Mouse (Mus musculus) retina, adult 2 months (tissue): Measurements from ENCODE around the gene 4933424G06Rik.
"Not testable (repeated sequence)": the region's sequence is repeated elsewhere in the genome, so short reads cannot be mapped to it uniquely, and the experiment has no call there.

Experiments
- DNase-seq: peaks from one replicate; pipeline ENCODE4 v3.0.0-alpha.2; 2012; ENCODE audit warnings: low read depth, low spot score

The 4933424G06Rik gene

DNA sequence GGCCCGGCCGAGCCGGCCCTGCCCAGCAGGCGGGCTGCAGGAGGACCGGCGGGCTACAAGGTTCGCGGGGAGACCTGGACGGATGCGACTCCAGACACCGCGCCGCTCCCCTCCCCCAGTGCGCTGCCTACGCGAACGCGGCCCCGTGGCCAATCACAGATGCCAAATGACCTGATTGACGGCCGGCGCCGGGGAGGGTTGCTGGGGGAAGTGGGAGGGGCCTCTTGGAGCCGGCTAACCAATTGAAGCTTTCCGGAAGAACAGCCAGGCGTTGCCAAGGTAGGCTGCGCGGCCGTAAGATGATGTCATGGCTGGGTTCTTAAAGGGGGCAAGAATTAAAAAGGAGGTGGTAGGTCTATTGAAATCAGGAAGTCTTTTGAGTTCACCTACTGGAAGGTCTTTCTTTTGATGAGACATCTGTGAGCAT is at the start of gene 4933424G06Rik:
TSS of gene 4933424G06Rik (plus strand) at position 296 of the 427 bp plus-strand sequence.
- DNase-seq: peak; percentile 91

- DNase-seq: no peak
These were observed 45.5 kb upstream of the 4933424G06Rik start for GRCm38 (mm10) chr1:36664457-36664856.

- DNase-seq: no peak
These were observed 44.7 kb upstream of the 4933424G06Rik start for GRCm38 (mm10) chr1:36665165-36665723.

GRCm38 (mm10) chr1:36665934-36666333 is 44.0 kb upstream of the 4933424G06Rik start:
- no peak for DNase-seq

- DNase-seq: not testable (repeated sequence)
These were observed 41.9 kb upstream of the 4933424G06Rik start for GRCm38 (mm10) chr1:36668007-36668406.

GRCm38 (mm10) chr1:36670256-36670655 is 39.7 kb upstream of the 4933424G06Rik start:
- DNase-seq: no peak

GRCm38 (mm10) chr1:36671260-36671659 is 38.7 kb upstream of the 4933424G06Rik start:
- no peak for DNase-seq

GRCm38 (mm10) chr1:36672648-36673350 is 37.1 kb upstream of the 4933424G06Rik start:
- no peak for DNase-seq

- DNase-seq: no peak
These were observed 35.0 kb upstream of the 4933424G06Rik start for GRCm38 (mm10) chr1:36674936-36675335.

GRCm38 (mm10) chr1:36680893-36681292 is 29.1 kb upstream of the 4933424G06Rik start:
- DNase-seq: peak; percentile 74

DNA sequence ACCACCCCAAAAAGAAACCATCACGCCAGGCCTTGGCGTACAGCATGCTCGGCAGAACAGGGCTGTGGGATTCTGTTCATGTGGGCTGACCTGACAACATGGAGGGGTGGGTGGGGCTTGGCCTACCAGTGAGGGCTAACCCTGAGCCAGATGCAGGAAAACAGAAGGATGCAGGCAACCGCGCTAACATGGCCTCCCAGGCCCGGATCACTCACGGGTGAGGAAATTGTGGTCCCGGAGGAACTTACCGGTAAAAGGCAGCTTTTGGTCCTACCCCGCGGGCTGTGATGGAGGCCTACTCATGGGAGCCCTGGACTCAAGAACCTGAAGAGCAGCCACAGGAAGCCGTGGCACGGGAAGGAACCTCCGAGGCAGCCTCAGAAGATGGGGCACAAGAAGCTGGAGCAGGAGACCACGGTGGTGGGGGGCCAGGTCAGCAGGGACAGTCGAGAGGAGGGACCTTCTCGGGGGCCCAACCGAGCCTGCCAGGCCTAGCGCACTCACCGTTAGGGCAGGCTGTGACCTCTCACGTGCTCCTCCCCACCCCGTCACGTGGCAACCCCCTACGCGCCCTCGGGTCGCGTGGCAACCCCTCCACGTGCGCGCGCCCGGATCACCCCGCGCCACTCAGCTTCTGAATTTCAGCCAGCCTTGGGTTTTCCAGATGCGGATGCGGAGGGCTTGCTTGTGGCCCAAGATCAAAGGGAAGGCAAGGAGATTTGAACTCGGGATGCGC is 27.2 kb upstream of the 4933424G06Rik start, which contains the start of gene Fam178b:
TSS of gene Fam178b (minus strand) at position 564 of the 736 bp plus-strand sequence.
- DNase-seq: no peak

GRCm38 (mm10) chr1:36683810-36684467 is 26.0 kb upstream of the 4933424G06Rik start:
- DNase-seq: peak; percentile 70

- DNase-seq: no peak
These were observed 19.2 kb upstream of the 4933424G06Rik start for GRCm38 (mm10) chr1:36690671-36691235.

DNA sequence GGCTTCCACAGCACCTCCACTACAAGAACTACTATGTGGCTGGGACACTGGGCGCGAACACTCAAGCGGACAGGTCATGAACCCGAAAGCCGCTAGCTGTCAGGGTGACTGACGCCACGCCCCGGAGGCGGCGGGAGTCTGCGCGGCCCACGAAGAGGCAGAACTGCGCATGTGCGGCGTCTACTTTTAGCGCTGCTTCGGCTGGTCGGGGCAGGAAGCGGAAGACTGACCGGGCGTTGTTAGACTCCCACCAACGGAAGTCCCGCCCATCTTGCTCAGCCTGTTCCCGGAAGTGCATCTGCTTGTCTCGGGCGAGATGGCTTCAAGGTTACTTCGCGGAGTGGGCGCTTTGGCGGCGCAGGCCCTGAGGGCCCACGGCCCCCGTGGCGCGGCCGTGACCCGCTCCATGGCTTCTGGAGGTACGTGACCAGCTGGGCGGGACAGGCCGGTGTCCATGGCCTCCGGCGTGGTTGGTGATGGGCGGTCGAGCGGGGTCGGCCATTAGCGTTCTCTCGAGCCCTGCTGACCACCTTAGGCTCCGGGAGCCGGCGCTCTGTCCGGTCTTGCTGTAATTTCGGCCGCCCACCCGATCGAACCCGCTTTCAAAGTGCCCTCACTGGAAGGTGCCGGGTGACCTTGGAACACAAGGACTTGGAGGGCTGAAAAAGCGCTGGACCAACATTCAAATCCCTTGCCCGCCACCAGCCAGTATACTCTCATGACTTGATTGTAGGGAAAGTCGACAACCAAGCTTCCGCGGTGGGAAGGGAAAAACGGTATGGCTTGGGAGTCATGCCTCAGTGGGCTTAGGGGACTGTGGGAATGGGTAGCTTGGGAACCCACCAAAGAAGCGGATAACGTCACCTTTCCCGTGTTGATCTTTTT is 18.4 kb upstream of the 4933424G06Rik start, which contains the start of gene Cox5b:
TSS of gene Cox5b (plus strand) at position 179 of the 885 bp plus-strand sequence.
- DNase-seq: peak; percentile 99

- DNase-seq: no peak
These were observed 15.1 kb upstream of the 4933424G06Rik start for GRCm38 (mm10) chr1:36694871-36695270.

DNA sequence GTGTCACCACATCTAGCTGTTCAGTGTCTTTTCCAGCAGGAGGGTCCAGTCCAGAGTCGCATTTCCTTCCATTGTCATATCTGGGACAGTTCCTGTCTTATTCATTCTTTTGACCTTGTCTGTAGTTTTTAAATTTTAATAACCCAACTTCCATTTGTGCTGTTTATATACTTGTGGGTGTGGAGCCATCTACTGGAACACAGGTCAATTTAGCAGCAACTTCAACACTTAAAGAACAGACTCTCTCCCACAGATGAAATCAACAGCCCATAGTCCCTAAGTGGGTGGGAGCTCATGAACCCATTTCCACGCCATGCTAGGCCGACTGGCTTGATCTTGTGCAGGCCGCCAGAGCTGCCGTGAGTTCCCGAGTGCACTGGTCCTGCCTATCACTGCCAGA is 13.5 kb upstream of the 4933424G06Rik start:
- DNase-seq: no peak

DNA sequence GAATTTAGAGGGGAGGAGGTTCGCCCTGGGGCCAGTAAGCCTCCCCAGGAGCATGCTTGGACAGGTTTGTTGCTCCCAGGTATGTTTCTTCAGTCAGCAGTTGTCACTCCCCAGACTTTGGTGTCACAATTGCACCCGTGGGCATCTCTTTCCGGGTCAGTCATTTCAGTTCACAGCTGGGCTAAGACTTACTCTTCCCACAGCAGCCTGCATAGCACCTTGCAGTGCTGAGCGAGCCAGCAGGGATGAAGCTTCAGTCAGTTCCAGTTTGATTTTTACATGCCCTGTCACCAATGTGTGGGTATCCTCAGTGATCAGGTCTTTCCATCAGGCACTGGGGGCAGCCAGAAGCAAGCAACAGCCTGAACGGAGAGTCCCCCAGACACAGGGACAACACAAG is 12.9 kb upstream of the 4933424G06Rik start:
- DNase-seq: no peak

DNA sequence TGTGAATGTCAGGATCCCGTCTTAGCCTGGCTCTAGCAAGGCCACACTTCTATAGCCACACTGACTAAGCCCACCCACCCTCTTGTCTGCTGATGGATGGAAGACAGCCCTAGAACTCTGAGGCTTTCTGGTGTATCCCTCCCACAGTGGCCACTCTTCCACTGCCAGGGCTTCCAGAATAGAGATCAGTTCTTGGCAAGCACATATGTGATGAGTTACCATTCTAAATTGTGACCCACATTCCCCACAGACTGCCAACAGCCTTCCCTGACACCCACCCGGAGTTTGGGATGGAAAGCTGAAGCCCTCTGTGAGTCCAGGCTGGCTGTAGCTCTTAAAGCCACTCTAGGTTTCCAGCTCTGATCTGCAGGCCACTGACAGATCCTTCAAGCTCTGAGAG is 2.8 kb upstream of the 4933424G06Rik start:
- DNase-seq: no peak

DNA sequence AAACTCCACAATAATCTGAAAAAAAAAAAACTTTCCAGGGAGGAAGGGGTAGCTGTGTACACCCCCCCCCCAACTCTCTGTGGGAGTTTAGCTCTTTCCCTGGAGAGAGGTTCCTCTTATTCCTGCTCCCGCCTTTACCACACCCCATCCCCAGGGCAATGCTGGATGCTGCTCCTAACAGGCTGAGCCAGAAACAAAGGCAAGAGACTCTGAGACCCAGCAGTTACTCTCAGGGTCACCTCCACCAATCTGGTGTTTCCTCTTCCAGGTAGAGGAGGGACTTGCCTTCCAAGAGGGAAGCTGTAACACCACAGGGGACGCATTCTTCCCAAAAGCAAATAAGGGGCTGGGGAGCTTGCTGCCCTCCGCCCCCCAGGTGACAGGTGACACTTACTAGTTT is 2.2 kb upstream of the 4933424G06Rik start:
- no peak for DNase-seq

- no peak for DNase-seq
These were observed 1.3 kb upstream of the 4933424G06Rik start for GRCm38 (mm10) chr1:36708626-36709025.
